Mouse (Mus musculus) liver, postnatal 0 days (tissue): Measurements from ENCODE around the gene Pycr2. TPM values are rescaled to one million over a fixed set of nuclear protein-coding genes. Genes with fewer than 3 reads are reported as not detected.
"Not testable (repeated sequence)": the region's sequence is repeated elsewhere in the genome, so short reads cannot be mapped to it uniquely, and the experiment has no call there.

Experiments
- ATAC-seq: fragments of 200-750 bp; cut with Nextera tagmentation; 2 replicates; pipeline ENCODE4 v1.8.0; 2017; ENCODE audit warnings: mild to moderate bottlenecking, moderate library complexity
- DNase-seq: peaks from one replicate; pipeline ENCODE4 v3.0.0-alpha.2; 2016
- H3K27ac ChIP-seq: fragments of 300-500 bp; sonication (generic); 2 replicates; pipeline ENCODE4 v1.5.1; 2014; ENCODE audit warnings: antibody characterized with exemption, moderate library complexity, mild to moderate bottlenecking, low read depth
- H3K27me3 ChIP-seq: fragments of 300-500 bp; sonication (generic); 2 replicates; pipeline ENCODE4 v1.6.1; 2014; ENCODE audit warnings: low read length, control low read depth, mixed read lengths; ENCODE audit not compliant: insufficient read depth
- H3K36me3 ChIP-seq: fragments of 300-500 bp; sonication (generic); replicated peaks from 2 replicates; pipeline ENCODE4 v1.6.1; 2014; ENCODE audit warnings: mild to moderate bottlenecking, control low read depth, low read length, moderate library complexity, mixed read lengths; ENCODE audit not compliant: insufficient read depth
- H3K4me1 ChIP-seq: fragments of 300-500 bp; sonication (generic); 2 replicates; pipeline ENCODE4 v1.6.1; 2014; ENCODE audit warnings: antibody characterized with exemption, mild to moderate bottlenecking, control low read depth; ENCODE audit not compliant: insufficient read depth
- H3K4me2 ChIP-seq: fragments of 300-500 bp; sonication (generic); 2 replicates; pipeline ENCODE4 v1.6.1; 2014; ENCODE audit warnings: low read depth, mild to moderate bottlenecking, low read length, moderate library complexity, mixed read lengths
- H3K4me3 ChIP-seq: fragments of 300-500 bp; sonication (generic); 2 replicates; pipeline ENCODE4 v1.5.1; 2014; ENCODE audit warnings: low read depth, low read length
- H3K9ac ChIP-seq: fragments of 300-500 bp; sonication (generic); replicated peaks from 2 replicates; pipeline ENCODE4 v1.6.1; 2014; ENCODE audit warnings: mild to moderate bottlenecking, moderate library complexity
- H3K9me3 ChIP-seq: fragments of 300-500 bp; sonication (generic); 2 replicates; pipeline ENCODE4 v1.6.1; 2016; ENCODE audit warnings: mild to moderate bottlenecking, control low read depth, low read length, mixed read lengths
- CTCF ChIP-seq: sonication (generic); IDR thresholded peaks from 2 replicates; pipeline ENCODE4 v1.5.1; 2016; ENCODE audit warnings: antibody characterized with exemption, low read depth
- EP300 ChIP-seq: IDR thresholded peaks from 2 replicates; pipeline ENCODE4 v1.6.1; 2016; ENCODE audit warnings: antibody characterized with exemption, low read depth, mild to moderate bottlenecking
- WGBS: fragments of 180-500 bp; shearing (Covaris S2); extraction: QIAGEN DNeasy Blood & Tissue Kit; methylation state at CpG from one replicate; pipeline ENCODE4 v1.1.7; 2014; ENCODE audit not compliant: insufficient replicate concordance; 5-methylcytosine and 5-hydroxymethylcytosine counted together
- polyA plus RNA-seq: library from polyadenylated mRNA; unstranded; fragments of >200 nt; fragmentation: Nextera tagmentation; extraction: Ambion mirVana; gene quantifications from 2 replicates; pipeline ENCODE4 v1.2.1, GENCODE M21; 2015

The Pycr2 gene
- polyA plus RNA-seq, 1 experiment from 2014 or later: 43.4 TPM

GRCm38 (mm10) chr1:180931106-180931505 is 27.0 kb downstream of the Pycr2 start:
- peaks cover 18% of the 10 kb centered on the region for H3K27me3 ChIP-seq
- no peak overlapping the region for H3K9ac ChIP-seq
- H3K4me1 ChIP-seq: peaks cover 3% of the 10 kb centered on the region
- H3K4me2 ChIP-seq: no peak overlapping the region
- TF ChIP-seq EP300: no peak
- no peak for TF ChIP-seq CTCF
- WGBS: 85% methylated on average over 3 of the region's 3 CpGs
- no peaks in the 10 kb centered on the region for H3K9me3 ChIP-seq
- no peak overlapping the region for H3K27ac ChIP-seq
- no peaks in the 10 kb centered on the region for H3K36me3 ChIP-seq
- DNase-seq (no peak), ATAC-seq (no peak)
- no peak overlapping the region for H3K4me3 ChIP-seq

DNA sequence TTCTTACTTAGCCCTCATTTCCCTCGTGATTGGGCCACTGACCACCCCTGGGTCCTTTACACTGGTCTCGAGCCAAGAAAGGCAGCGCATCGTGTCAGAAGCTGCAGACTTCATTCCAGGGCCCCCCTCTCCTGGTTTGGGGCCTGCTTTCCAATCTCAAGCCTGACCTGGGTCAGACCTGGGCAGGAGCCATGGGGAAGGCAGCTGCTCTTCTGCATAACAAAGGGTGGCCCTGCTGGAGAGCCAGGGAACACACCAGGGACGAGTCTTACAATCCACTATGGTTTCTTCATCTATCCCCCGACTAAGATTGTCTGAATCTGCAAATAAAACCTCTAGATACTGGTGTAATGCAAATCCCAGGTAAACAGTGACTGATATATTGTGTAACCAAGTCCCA is 29.6 kb downstream of the Pycr2 start:
- DNase-seq: no peak
- TF ChIP-seq EP300: no peak
- TF ChIP-seq CTCF: no peak
- no peak overlapping the region for H3K4me2 ChIP-seq
- H3K27ac ChIP-seq: no peak overlapping the region
- H3K9me3 ChIP-seq: no peaks in the 10 kb centered on the region
- ATAC-seq: no peak
- H3K4me1 ChIP-seq: peaks cover 17% of the 10 kb centered on the region
- WGBS: 58% methylated on average over 6 of the region's 6 CpGs
- H3K4me3 ChIP-seq: no peak overlapping the region
- H3K9ac ChIP-seq: no peak overlapping the region
- H3K36me3 ChIP-seq: no peaks in the 10 kb centered on the region
- peaks cover 18% of the 10 kb centered on the region for H3K27me3 ChIP-seq

- Histone ChIP-seq H3K27ac (no peak within 1 kb of the TSS), H3K4me2 (peak within 1 kb of the TSS; percentile 71; the same call in 1 of the 2 replicates), H3K9me3 (no peaks in the 10 kb centered on the region), H3K27me3 (peaks cover 18% of the 10 kb centered on the region), H3K4me1 (peaks cover 17% of the 10 kb centered on the region), H3K36me3 (no peaks in the 10 kb centered on the region), H3K9ac (no peak within 1 kb of the TSS), H3K4me3 (no peak within 1 kb of the TSS)
- no peak for ATAC-seq
- DNase-seq: no peak
- no peak for TF ChIP-seq CTCF
- TF ChIP-seq EP300: no peak
- 44% methylated on average over 21 of the region's 21 CpGs for WGBS
These were observed 30.6 kb downstream of the Pycr2 start, which contains the start of gene Lefty1 for GRCm38 (mm10) chr1:180934467-180935419. Lefty1 (plus strand) TSS chr1:180935022.

DNA sequence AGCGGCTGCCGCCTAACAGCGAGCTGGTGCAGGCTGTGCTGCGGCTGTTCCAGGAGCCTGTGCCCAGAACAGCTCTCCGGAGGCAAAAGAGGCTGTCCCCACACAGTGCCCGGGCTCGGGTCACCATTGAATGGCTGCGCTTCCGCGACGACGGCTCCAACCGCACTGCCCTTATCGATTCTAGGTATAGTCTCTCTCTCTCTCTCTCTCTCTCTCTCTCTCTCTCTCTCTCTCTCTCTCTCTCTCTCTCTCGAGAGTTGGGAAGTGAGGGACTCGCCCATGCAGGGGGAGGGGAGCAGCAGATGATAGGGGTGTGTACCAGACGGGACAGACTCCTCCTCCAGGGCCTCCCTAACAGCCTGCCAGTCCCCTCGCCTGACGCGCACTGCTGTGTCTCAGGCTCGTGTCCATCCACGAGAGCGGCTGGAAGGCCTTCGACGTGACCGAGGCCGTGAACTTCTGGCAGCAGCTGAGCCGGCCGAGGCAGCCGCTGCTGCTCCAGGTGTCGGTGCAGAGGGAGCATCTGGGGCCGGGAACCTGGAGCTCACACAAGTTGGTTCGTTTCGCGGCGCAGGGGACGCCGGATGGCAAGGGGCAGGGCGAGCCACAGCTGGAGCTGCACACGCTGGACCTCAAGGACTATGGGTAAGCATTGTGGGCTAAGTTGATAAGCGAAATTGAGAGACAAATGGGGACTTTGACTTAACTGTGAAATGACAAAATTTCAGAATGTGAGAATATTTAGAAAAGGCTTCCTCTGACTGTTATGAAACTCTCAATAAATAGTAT is 32.7 kb downstream of the Pycr2 start:
- peaks cover 28% of the 10 kb centered on the region for H3K4me1 ChIP-seq

GRCm38 (mm10) chr1:180937631-180938030 is 33.5 kb downstream of the Pycr2 start:
- not testable (repeated sequence) for H3K4me3 ChIP-seq, H3K27ac ChIP-seq, ATAC-seq, H3K9ac ChIP-seq, DNase-seq, H3K36me3 ChIP-seq, H3K9me3 ChIP-seq
- H3K27me3 ChIP-seq: peaks cover 18% of the 10 kb centered on the region
- 73% methylated on average over 13 of the region's 13 CpGs for WGBS
- peaks cover 31% of the 10 kb centered on the region for H3K4me1 ChIP-seq
- peak overlapping the region; percentile 71; the same call in 1 of the 2 replicates for H3K4me2 ChIP-seq
- peak; percentile 8; the same call in 1 of the 2 replicates for TF ChIP-seq CTCF

More for the DNA sequence above, 32.7 kb downstream of the Pycr2 start:
- H3K36me3 ChIP-seq, H3K9me3 ChIP-seq: not testable (repeated sequence)
- 4% methylated on average over 31 of the region's 41 CpGs for WGBS
- Histone ChIP-seq H3K4me3 (peak overlapping the region; percentile 39), H3K4me2 (peak overlapping the region; percentile 71), H3K27me3 (peaks cover 18% of the 10 kb centered on the region), H3K27ac (peak overlapping the region; percentile 51; the same call in 1 of the 2 replicates), H3K9ac (peak overlapping the region; percentile 54)
- DNase-seq: peak; percentile 72
- peak; percentile 95 for ATAC-seq

DNA sequence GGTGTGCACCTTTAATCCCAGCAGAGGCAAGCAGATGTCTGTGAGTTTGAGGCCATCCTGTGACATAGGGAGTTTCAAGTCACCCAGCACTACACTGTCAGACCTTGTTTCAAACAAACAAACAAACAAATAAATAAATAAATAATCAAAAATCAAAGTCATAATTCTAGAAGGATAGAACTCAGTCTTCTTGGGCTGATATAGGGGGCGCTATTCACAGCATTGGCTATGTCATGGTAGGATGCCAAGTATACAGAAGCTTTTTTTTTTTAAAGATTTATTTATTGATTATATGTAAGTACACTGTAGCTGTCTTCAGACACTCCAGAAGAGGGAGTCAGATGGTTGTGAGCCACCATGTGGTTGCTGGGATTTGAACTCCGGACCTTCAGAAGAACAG is 34.7 kb downstream of the Pycr2 start:
- not testable (repeated sequence) for H3K9ac ChIP-seq, H3K9me3 ChIP-seq, H3K4me2 ChIP-seq, H3K27ac ChIP-seq, DNase-seq, H3K4me3 ChIP-seq, H3K36me3 ChIP-seq, ATAC-seq
- WGBS: 85% methylated on average over 2 of the region's 2 CpGs
- H3K27me3 ChIP-seq: peaks cover 18% of the 10 kb centered on the region
- peaks cover 39% of the 10 kb centered on the region for H3K4me1 ChIP-seq
- peak; percentile 38 for TF ChIP-seq CTCF
